Mouse (Mus musculus) embryonic facial prominence, embryonic 10.5 days (tissue): Measurements from ENCODE around the gene Macrod2. TPM values are rescaled to one million over a fixed set of nuclear protein-coding genes. Genes with fewer than 3 reads are reported as not detected.

Experiments
- DNase-seq: peaks from one replicate; pipeline ENCODE4 v3.0.0-alpha.2; 2017; ENCODE audit warnings: low spot score
- H3K27ac ChIP-seq: fragments of 300-500 bp; sonication (generic); replicated peaks from 2 replicates; pipeline ENCODE4 v1.5.1; 2016; ENCODE audit warnings: mild to moderate bottlenecking
- H3K27me3 ChIP-seq: fragments of 300-500 bp; sonication (generic); replicated peaks from 2 replicates; pipeline ENCODE4 v1.6.1; 2016; ENCODE audit warnings: low read depth, mild to moderate bottlenecking; ENCODE audit not compliant: poor library complexity, severe bottlenecking
- H3K36me3 ChIP-seq: fragments of 300-500 bp; sonication (generic); replicated peaks from 2 replicates; pipeline ENCODE4 v1.6.1; 2016; ENCODE audit warnings: mild to moderate bottlenecking, moderate library complexity
- H3K4me1 ChIP-seq: fragments of 300-500 bp; sonication (generic); 2 replicates; pipeline ENCODE4 v1.6.1; 2016
- H3K4me3 ChIP-seq: fragments of 300-500 bp; sonication (generic); 2 replicates; pipeline ENCODE4 v1.5.1; 2016; ENCODE audit warnings: mild to moderate bottlenecking, moderate library complexity
- H3K9me3 ChIP-seq: fragments of 300-500 bp; sonication (generic); 2 replicates; pipeline ENCODE4 v1.6.1; 2016; ENCODE audit warnings: mild to moderate bottlenecking
- WGBS: fragments of 180-500 bp; shearing (Covaris S2); methylation state at CpG from one replicate; pipeline ENCODE4 v1.1.7; 2016; 5-methylcytosine and 5-hydroxymethylcytosine counted together
- polyA plus RNA-seq: library from polyadenylated mRNA; unstranded; fragments of >200 nt; fragmentation: Nextera tagmentation; extraction: Ambion mirVana; gene quantifications from 2 replicates; pipeline ENCODE4 v1.2.1, GENCODE M21; 2016

The Macrod2 gene
- polyA plus RNA-seq, 1 experiment from 2014 or later, result 25.8 TPM

GRCm38 (mm10) chr2:141231011-141231668 is 836.0 kb downstream of the Macrod2 start:
- Histone ChIP-seq H3K9me3 (no peaks in the 10 kb centered on the region), H3K4me3 (no peak overlapping the region), H3K4me1 (peaks cover 49% of the 10 kb centered on the region), H3K27ac (peak overlapping the region; percentile 62), H3K27me3 (no peaks in the 10 kb centered on the region), H3K36me3 (no peaks in the 10 kb centered on the region)
- WGBS, result 39% methylated on average over 16 of the region's 16 CpGs
- DNase-seq, result peak; percentile 40

DNA sequence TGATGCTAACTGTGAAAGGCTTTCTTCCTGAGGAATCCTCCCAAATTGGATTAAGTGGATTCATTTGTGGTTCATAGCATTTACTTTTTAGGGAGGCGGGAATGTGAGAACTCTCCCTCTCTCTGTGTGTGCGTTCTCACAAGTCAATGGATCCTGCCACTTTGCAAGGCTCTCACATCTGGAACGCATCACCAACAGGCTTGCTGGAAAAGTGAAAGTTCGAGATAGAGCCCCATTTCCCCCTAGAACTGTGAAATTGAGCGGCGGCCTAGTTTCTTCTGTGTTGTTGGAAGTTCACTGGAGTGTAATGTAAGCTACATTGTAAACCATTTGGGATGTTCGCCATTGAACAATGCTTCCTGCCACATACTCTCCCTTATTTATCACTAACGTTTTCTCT is 839.2 kb downstream of the Macrod2 start:
- H3K27ac ChIP-seq, result peak overlapping the region; percentile 79
- H3K9me3 ChIP-seq, result no peaks in the 10 kb centered on the region
- H3K27me3 ChIP-seq, result no peaks in the 10 kb centered on the region
- WGBS, result 24% methylated on average over 8 of the region's 8 CpGs
- no peaks in the 10 kb centered on the region for H3K36me3 ChIP-seq
- no peak overlapping the region for H3K4me3 ChIP-seq
- H3K4me1 ChIP-seq, result peaks cover 49% of the 10 kb centered on the region
- DNase-seq, result peak; percentile 79

DNA sequence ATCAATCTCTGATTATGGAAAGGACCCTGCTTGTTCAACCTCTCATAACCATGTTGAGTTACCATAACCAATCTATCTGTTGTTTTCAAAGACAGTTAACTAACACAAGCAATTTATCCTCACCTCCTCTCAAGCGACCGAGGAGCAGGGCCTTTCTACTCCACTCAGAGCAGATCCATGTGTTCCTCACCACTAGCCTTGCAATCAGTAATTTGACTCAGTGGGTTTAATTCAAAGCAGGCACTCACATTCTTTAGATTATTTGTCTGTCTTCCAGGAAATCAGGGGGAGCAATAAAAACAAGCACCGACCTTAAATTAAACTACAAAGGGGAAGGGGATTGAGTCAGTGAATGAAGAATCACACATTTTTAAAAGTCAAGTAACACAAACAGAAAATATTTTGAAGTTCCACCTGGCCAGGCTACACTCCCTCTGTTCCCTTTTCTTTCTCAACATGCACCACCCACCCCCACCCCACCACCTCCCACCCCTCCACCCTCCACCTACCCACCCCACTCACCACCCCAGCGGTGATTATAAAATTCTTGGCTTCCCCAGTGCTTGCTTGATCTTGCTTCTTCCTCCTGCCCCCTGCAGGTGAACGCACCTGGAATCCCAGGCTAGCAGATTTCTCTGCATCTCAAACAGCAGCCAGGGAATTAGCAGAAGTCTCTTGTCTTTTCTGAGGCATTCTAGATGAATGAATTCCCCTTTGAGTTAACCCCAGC is 839.8 kb downstream of the Macrod2 start:
- WGBS, result 18% methylated on average over 5 of the region's 5 CpGs
- no peaks in the 10 kb centered on the region for H3K9me3 ChIP-seq
- peak; percentile 55 for DNase-seq
- H3K27ac ChIP-seq, result peak overlapping the region; percentile 79
- H3K4me3 ChIP-seq, result no peak overlapping the region
- H3K27me3 ChIP-seq, result no peaks in the 10 kb centered on the region
- no peaks in the 10 kb centered on the region for H3K36me3 ChIP-seq
- peaks cover 44% of the 10 kb centered on the region for H3K4me1 ChIP-seq

GRCm38 (mm10) chr2:141247680-141248079 is 852.6 kb downstream of the Macrod2 start:
- no peak overlapping the region for H3K27ac ChIP-seq
- H3K4me3 ChIP-seq, result no peak overlapping the region
- peaks cover 2% of the 10 kb centered on the region for H3K4me1 ChIP-seq
- no peaks in the 10 kb centered on the region for H3K9me3 ChIP-seq
- no peaks in the 10 kb centered on the region for H3K36me3 ChIP-seq
- DNase-seq, result no peak
- 94% methylated on average over 2 of the region's 2 CpGs for WGBS
- H3K27me3 ChIP-seq, result no peaks in the 10 kb centered on the region

GRCm38 (mm10) chr2:141264582-141264981 is 869.5 kb downstream of the Macrod2 start:
- Histone ChIP-seq H3K4me3 (no peak overlapping the region), H3K27me3 (no peaks in the 10 kb centered on the region), H3K9me3 (no peaks in the 10 kb centered on the region), H3K4me1 (peaks cover 7% of the 10 kb centered on the region), H3K36me3 (no peaks in the 10 kb centered on the region), H3K27ac (no peak overlapping the region)
- DNase-seq, result no peak
- WGBS, result 79% methylated on average over 4 of the region's 4 CpGs

DNA sequence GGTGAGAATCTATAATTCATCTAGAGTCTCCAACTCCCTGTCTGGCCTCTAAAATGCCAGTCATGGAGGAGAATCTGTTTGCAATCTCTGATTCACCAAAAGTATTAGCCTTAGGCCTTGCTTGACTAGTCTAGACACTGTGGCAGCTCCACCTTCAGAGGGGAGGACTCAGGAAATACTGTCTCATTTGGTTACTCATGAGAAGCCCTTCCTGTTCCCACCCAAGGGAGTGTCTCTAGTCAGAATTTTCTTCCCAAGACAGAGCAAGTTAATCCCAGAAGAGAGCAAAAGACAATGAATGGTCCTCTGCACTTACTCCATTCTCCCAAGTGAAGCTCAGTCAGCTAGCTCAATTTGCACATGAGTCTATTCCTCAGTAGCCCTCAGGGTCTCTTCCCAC is 871.5 kb downstream of the Macrod2 start:
- H3K4me3 ChIP-seq, result no peak overlapping the region
- DNase-seq, result no peak
- no peaks in the 10 kb centered on the region for H3K36me3 ChIP-seq
- H3K9me3 ChIP-seq, result no peaks in the 10 kb centered on the region
- H3K4me1 ChIP-seq, result peaks cover 10% of the 10 kb centered on the region
- H3K27me3 ChIP-seq, result no peaks in the 10 kb centered on the region
- no peak overlapping the region for H3K27ac ChIP-seq

DNA sequence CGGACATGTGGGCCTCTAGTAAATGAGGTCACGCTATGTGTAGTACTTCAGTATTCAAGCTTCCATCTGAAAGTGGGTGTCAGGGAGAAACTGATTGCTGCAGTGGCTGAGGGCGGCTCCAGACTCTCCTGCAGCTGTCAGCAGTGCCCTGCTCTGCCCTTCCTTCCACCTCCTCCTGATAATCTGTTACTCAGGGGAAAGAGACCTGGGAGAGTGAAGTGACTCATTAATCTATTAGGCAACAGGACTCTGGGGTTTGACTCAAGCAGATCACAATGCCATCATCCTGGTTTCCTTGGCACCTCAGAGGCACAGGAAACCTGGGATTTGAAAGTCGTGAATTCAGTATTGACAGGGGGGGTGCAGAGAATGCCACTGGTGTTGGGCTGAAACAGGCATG is 876.4 kb downstream of the Macrod2 start:
- 55% methylated on average over 4 of the region's 4 CpGs for WGBS
- DNase-seq, result no peak
- H3K27ac ChIP-seq, result peak overlapping the region; percentile 66

GRCm38 (mm10) chr2:141272966-141273365 is 877.9 kb downstream of the Macrod2 start:
- peak; percentile 31 for DNase-seq

More for the DNA sequence above, 876.4 kb downstream of the Macrod2 start:
- no peaks in the 10 kb centered on the region for H3K36me3 ChIP-seq
- H3K4me3 ChIP-seq, result no peak overlapping the region
- peaks cover 22% of the 10 kb centered on the region for H3K4me1 ChIP-seq
- no peaks in the 10 kb centered on the region for H3K9me3 ChIP-seq
- H3K27me3 ChIP-seq, result no peaks in the 10 kb centered on the region

GRCm38 (mm10) chr2:141274262-141274661 is 879.2 kb downstream of the Macrod2 start:
- WGBS, result 89% methylated on average over 2 of the region's 2 CpGs
- Histone ChIP-seq H3K36me3 (no peaks in the 10 kb centered on the region), H3K9me3 (no peaks in the 10 kb centered on the region), H3K27ac (no peak overlapping the region), H3K27me3 (no peaks in the 10 kb centered on the region), H3K4me1 (peaks cover 31% of the 10 kb centered on the region), H3K4me3 (no peak overlapping the region)
- DNase-seq, result no peak

More at GRCm38 (mm10) chr2:141272966-141273365, 877.9 kb downstream of the Macrod2 start:
- Histone ChIP-seq H3K36me3 (no peaks in the 10 kb centered on the region), H3K27me3 (no peaks in the 10 kb centered on the region), H3K27ac (0 out of 2 replicates have a peak overlapping the region, but pooled peaks have one; percentile 42), H3K4me1 (peaks cover 22% of the 10 kb centered on the region), H3K9me3 (no peaks in the 10 kb centered on the region), H3K4me3 (no peak overlapping the region)
- 38% methylated on average over 4 of the region's 4 CpGs for WGBS

- Histone ChIP-seq H3K9me3 (no peaks in the 10 kb centered on the region), H3K4me3 (no peak overlapping the region), H3K27me3 (no peaks in the 10 kb centered on the region), H3K36me3 (no peaks in the 10 kb centered on the region), H3K27ac (peak overlapping the region; percentile 16; the same call in 1 of the 2 replicates), H3K4me1 (peaks cover 14% of the 10 kb centered on the region)
- WGBS, result 57% methylated on average over 5 of the region's 5 CpGs
- peak; percentile 29 for DNase-seq
Measured at GRCm38 (mm10) chr2:141279130-141279698, 884.1 kb downstream of the Macrod2 start.

- DNase-seq, result no peak
- 86% methylated on average over 1 of the region's 1 CpGs for WGBS
- Histone ChIP-seq H3K9me3 (no peaks in the 10 kb centered on the region), H3K4me1 (peaks cover 14% of the 10 kb centered on the region), H3K27me3 (no peaks in the 10 kb centered on the region), H3K36me3 (no peaks in the 10 kb centered on the region), H3K4me3 (no peak overlapping the region), H3K27ac (no peak overlapping the region)
Measured at GRCm38 (mm10) chr2:141280817-141281216, 885.7 kb downstream of the Macrod2 start.

DNA sequence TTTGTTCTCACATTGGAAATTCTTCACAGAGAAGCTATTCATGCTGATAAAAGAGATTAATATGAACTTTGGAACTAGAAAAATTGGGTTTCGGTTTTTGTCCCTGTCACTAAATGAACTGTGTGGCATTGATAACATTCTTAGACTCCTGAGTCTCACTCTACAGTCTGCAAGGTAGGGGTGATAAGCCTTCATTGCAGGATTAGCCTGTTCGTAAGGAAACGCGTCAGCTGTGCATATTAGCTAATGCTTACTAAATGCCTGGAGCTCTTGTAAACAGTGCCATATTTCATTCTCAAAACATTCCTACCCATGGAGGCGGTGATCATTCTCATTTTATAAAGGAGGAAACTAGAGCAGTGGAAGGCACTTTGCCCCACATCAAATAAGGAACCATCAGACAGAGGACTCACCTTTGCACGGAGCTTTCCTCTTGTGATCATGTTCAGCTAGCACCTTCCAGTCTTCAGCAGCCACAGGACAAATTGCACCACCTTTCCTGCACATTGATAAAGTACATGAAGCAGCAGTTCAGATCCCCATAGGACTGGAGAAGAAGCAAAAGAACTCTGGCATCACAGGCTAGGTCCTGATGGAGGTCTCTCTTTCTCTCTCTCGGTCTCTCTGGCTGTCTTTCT is 891.1 kb downstream of the Macrod2 start:
- no peak for DNase-seq
- no peaks in the 10 kb centered on the region for H3K36me3 ChIP-seq
- no peak overlapping the region; the same call in 1 of the 2 replicates for H3K27ac ChIP-seq
- H3K9me3 ChIP-seq, result no peaks in the 10 kb centered on the region
- no peak overlapping the region for H3K4me3 ChIP-seq
- H3K4me1 ChIP-seq, result peaks cover 24% of the 10 kb centered on the region
- 0 out of 2 replicates have a peak, but pooled peaks cover 4% of the 10 kb centered on the region for H3K27me3 ChIP-seq
- WGBS, result 84% methylated on average over 7 of the region's 7 CpGs
